Mouse (Mus musculus) spleen, embryonic (tissue): ENCODE data around the gene Cpvl.

Source experiments
- CTCF ChIA-PET: fragments of 350-600 bp; sonication (Branson Sonifier 250); formaldehyde crosslinking; loops from one replicate; lab custom pipeline; 2022; lab: Charles Lee

The Cpvl gene

DNA sequence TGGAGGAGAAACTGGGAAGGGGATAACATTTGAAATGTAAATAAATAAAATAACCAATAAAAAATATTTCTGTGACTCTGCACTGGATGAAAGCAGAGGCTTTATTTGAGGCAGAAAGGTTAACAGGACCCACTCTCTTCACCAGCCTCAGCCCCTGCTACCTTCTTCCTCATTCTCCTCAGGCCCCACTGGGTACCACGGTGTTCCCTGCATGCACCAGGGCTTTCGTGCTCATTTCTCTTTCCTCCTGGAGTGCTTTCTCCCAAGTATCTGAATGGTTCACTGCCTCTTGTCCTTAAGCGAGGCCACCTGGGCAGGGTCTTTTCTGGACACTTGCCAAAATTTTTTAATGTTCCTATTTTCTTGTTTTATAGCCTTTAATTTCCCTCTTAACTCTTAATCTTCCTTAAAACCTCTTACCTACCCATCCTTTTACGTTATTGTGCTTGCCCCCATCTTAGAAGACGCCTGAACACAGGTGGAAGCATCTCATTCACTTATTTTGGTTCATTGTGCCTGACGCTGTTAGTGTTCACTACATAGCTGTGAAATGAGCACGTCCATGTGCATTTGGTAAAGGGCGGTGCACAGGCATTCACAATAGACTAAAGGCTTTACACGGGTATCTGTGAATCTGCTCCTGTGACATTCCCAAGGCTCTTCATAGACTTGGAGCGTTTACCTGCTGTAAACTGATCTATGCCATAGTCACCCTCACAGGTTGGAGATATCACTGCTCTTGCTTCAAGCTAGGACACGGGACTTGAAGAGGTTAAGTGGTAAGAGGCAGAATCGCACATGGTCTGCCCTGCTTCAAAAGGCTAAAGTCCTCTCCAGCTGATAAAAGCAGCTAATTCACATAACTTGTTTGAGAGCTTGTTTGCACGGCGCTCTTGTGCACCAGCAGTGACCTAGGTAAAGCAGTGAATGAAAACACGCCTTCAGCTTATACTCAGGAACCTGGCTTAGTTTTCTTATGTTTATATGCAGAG is 41.0 kb downstream of the Cpvl start:
- CTCF ChIA-PET: no interaction called here

DNA sequence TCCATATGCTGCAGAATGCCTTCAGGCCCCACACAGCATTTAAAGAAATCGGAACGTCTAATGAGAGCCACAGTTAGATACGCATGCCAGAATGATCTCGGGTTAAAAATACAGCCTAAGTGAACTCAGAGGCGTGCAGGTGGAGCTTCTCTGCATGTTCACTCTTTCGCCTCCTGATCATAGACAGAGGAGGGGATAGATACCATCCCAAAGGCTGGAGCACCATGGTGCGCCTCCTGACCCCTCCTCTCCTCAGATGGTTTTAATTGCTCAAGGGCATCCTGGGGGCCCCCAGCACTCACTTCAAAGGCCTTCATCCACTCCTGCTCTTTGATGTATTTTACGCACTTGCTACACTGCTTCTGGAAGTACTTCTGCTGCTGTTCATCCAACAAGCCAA is 46.9 kb downstream of the Cpvl start:
- CTCF ChIA-PET: no interaction called here

DNA sequence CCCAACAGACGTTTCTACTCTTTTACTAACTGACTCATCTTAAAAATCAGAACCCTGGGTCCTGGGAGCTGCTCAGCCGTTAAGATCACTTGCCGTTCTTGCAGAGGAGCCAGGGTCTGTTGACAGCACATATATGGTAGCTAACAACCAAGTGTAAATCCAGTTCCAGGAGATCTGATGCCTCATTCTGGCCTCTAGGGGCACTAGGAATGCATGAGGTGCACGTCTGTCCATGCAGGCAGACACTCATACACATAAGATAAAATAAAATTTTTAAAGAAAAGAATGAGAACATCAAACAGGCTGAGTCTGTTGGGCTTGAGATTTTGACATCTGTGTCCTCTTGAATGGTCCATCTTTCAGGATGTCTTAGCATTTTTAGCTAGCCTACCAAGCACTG is 48.6 kb downstream of the Cpvl start:
- CTCF ChIA-PET: no interaction called here

GRCm38 (mm10) chr6:53926197-53926596 is 52.3 kb downstream of the Cpvl start:
- CTCF ChIA-PET: no interaction called here

- CTCF ChIA-PET: no interaction called here
Measured at GRCm38 (mm10) chr6:53925192-53925591, 53.3 kb downstream of the Cpvl start.

GRCm38 (mm10) chr6:53920041-53920440 is 58.4 kb downstream of the Cpvl start:
- CTCF ChIA-PET: no interaction called here

DNA sequence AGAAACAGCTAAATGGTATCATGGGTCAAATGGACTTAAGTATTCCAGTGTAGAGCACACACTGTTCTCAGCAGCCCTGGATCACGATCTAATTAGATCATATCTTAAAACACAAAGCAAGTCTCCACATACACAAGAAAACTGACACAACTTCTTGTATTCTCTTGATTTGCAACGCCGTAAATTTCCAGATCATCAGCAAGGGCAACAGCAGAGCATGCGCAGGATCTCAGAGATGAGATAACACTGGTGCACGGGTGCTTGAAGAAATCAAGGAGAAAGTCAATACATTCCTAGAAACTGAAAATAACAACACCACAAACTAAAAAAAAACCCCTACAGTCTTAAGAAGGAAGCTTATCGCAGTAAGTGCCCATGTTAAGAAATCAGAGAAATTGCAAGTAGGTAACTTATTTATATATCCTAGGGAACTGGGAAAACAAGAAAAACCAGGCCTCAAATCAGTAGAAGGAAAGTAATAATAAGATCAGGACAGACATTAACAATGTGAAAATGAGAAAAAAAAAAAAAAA is 61.4 kb downstream of the Cpvl start:
- CTCF ChIA-PET: no interaction called here

- CTCF ChIA-PET: no interaction called here
Measured at GRCm38 (mm10) chr6:53915347-53915746, 63.1 kb downstream of the Cpvl start.

DNA sequence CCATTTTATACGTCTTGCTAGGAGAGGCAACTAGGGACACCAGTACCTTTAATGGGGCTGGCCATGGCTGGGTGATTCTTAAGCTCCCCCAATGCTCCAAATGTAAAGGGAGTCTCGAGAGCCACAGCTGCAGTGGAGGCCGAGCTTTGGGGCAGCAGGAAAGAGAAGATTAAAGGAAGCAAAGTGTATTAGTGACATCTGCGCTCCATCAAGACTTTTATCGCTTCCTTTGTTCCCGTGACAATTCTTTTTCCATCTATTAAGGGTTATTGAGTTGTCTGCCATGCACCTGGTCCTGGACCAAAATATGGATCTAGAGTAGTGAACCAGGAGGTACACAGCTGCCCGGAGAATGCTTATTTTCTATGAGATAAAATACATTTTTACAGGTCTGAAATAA is 65.3 kb downstream of the Cpvl start:
- CTCF ChIA-PET: no interaction called here

GRCm38 (mm10) chr6:53912112-53912782 is 66.2 kb downstream of the Cpvl start:
- CTCF ChIA-PET: no interaction called here

DNA sequence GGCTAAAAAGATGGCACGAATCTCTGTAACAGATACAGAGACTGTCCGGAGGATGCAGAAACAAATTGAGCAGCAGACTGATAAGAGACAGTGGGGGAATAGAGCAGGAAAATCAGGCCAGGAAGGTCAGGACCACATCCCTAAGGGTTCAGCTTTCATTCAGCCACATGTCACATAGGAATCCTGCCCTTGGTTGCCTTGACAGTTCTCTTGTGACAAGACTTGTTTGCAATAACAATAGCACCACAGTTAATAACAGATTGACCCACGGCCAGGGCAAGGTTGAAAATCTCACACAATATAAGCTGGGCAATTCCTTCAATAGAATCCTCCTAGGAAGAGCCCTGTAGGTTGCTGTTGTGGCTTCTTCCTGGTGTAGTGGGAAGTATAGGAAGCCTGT is 68.5 kb downstream of the Cpvl start:
- CTCF ChIA-PET: no interaction called here

GRCm38 (mm10) chr6:53909446-53909845 is 69.0 kb downstream of the Cpvl start:
- CTCF ChIA-PET: no interaction called here

DNA sequence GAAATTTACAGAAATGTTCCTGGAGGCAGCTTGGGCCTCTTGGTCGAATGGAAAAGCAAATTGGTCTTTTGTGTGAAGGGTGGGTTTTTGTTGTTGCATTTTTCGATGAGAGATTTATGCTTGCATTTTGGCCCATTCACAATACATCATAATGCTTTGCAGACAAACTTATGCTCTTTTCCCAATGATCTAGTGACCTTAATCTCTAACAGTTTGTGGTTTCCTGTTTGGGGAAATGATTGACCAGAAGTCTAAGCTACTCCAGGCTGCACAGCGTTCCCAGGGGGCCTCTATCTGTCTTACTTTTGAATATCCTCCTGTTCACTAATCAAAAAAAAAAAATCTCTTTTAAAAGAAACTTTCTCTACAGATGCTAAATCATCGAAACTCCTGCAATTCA is 71.6 kb downstream of the Cpvl start:
- CTCF ChIA-PET: no interaction called here

DNA sequence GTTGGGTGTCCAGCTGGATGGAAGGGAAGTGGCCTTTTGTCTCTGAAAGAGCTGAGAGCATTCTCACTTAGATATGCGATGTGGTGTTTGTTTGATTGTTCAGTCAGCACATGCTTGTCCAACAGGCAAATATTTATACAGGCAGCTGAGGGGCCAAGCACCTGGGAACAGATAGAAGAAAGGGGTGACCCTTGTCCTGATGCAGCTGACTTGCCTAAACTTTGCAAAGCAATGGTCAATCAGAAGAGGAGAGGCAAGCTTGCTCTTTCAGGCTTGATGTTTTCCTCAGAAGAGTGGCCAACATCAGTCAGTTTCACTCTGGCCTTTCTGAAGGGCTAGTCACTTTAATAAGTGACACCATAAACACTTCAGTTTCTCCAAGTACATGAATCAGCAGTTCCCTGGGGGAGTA is 72.4 kb downstream of the Cpvl start:
- CTCF ChIA-PET: interaction anchor here (0.6 kb wide), 1 partner anchor 262 kb away, joined by 3 read pairs; no protein-coding TSS in a partner anchor

- CTCF ChIA-PET: interaction anchor here (0.6 kb wide), 1 partner anchor 262 kb away, joined by 3 read pairs; no protein-coding TSS in a partner anchor
Measured at GRCm38 (mm10) chr6:53905576-53905975, 72.9 kb downstream of the Cpvl start.

DNA sequence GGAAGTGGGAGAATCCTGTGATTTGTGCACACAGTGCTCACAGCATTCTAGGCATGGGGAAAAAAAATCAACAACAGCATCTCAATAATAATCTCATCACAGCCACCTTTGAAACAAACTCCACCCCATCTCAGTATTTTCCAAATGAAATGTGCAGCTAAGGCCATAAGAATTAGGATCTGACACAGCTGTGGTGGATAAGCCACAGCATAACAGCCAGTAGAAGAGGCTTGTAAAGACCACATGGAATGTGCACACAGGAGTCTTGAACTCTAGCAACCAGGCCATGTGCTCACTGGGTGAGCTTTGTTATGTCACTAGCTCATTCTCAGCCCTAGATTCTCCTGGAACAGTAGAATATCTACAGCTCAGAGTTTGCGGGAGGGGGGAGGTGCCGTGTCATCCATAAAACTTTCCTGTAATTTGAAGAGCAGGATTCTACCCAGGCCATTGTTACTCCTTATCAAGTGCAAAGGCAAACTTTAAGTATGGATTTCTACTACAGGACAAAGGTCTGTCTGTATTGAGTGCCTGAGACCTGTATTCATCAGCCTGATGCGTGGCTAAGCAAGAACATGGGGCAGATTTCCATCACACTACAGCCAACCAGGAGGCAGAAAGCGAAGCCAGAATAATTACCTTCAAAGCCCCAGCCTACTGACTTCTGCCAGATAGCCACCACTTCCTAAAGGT is 73.6 kb downstream of the Cpvl start:
- CTCF ChIA-PET: no interaction called here

- CTCF ChIA-PET: no interaction called here
Measured at GRCm38 (mm10) chr6:53904186-53904585, 74.3 kb downstream of the Cpvl start.

DNA sequence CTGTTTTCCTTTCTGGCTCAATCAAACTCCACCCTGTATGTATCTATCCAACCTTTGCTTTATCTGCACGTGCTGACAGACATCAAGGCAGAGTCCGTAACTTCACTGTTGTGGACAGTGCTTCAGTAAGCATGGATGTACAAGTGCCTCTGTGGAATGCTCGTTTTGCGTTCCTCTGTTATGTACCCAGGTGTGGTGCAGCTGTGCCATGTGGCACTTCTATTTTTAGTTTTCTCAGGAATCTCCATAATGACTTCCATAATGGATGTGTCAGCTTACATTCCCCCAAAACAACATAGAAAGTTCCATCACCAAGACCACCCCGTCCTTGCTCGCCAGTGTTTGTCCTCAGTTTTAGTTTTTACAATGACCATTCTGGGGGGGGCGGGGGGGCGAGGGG is 76.7 kb downstream of the Cpvl start:
- CTCF ChIA-PET: no interaction called here

GRCm38 (mm10) chr6:53897872-53898464 is 80.5 kb downstream of the Cpvl start:
- CTCF ChIA-PET: no interaction called here

DNA sequence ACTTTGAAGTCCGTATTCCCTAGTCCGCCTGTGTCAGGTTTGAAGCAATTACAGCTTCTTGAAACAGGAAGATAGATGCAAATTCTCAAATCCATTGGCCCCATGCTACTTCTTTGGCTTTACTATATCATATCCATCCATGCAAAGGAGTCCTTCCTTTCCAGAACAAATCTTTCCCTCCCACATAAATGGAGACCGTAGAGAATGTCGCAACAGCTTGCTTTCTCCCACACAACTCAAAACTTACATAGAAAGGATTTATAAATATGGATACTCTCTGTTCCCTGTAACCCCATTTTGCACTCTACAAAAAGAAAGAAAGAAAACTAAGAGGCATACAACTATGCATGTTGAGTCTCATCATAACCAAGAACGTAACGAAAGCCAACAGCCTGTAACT is 81.3 kb downstream of the Cpvl start:
- CTCF ChIA-PET: no interaction called here

- CTCF ChIA-PET: no interaction called here
Measured at GRCm38 (mm10) chr6:53893731-53894130, 84.7 kb downstream of the Cpvl start.

DNA sequence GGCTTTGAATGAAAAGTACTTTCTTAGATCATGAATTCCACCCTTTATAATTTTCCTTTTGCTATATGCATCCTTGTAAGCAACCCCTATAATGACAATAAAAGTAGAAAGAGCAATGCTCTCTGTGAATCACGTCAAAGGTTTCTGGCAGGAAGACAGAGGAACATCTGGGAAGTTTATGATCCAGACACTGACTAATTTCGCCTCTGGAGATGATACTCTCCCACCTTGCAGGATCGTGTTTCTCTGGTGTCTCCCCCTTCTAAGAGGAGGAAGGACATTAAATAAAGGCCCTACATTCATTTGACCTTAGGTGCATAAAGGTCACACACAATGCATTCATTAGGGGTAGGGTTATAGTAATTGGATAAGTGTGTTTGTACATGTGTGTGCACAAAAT is 87.4 kb downstream of the Cpvl start:
- CTCF ChIA-PET: no interaction called here
